ENCODE assay signal across 10 mouse cellular contexts in the genomic region with DNA sequence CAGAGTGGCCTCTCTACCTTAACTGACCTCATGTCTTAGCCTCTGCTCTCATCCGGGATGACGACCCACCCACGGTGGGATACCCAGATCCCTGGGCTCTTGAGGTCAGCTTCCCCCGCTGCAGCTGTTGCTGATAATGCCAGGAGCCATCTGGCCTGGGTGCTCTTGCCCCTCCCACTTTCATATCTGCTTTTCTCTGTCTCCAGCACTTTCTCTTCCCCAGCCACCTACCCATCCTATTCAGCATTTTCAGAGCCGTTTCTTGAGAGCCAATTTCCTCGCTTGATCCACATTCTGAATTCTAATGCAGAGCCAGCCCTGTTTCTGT. TPM values are rescaled to one million over a fixed set of nuclear protein-coding genes. Genes with fewer than 3 reads are reported as not detected.
DNase-seq lines count a peak whose midpoint lies in the region; ATAC-seq and TF ChIP-seq lines count a peak whose summit lies in the region.
"Had no signal": no experiment of that assay in that cellular context is flagged by ENCODE, and none has a peak within 500 bp of the region (broad histone marks: within the 10 kb centered on the region; RNA-seq: fewer than 3 reads in every experiment).

No protein-coding gene starts in this region.

- peaks cover 33% of the 10 kb centered on the region for H3K4me1 ChIP-seq in heart, embryonic 12.5 days (replicated peaks)
- H3K4me1 ChIP-seq in heart, embryonic 11.5 days (ENCODE audit: control insufficient read depth, insufficient read depth, low read length): peaks cover 13% of the 10 kb centered on the region
- peaks cover 2 to 37% of the 10 kb centered on the region in 2 experiments for H3K4me1 ChIP-seq in MEL (ENCODE audit: control insufficient read depth in 1 of 2, insufficient read depth in 2 of 2, low read length in 2 of 2)

- no peak for TF ChIP-seq RAD21 in MEL (IDR thresholded peaks at IDR 0.05; ENCODE audit: low read depth, low read length)

- WGBS in heart, embryonic 12.5 days: 38% methylated on average over 6 of the region's 6 CpGs
- 49% methylated on average over 6 of the region's 6 CpGs for WGBS in heart, embryonic 11.5 days (ENCODE audit: insufficient replicate concordance)

- H3K36me3 ChIP-seq in heart, embryonic 12.5 days: peaks cover 9% of the 10 kb centered on the region
- H3K36me3 ChIP-seq in heart, embryonic 11.5 days (ENCODE audit: control insufficient read depth, insufficient read depth, low read length): no peaks in the 10 kb centered on the region
- peaks cover 3 to 28% of the 10 kb centered on the region in 2 experiments; a peak in 3 of 4 replicates for H3K36me3 ChIP-seq in MEL (ENCODE audit: control insufficient read depth in 1 of 2, insufficient read depth in 2 of 2, low read length in 2 of 2)

- DNase-seq in MEL (ENCODE audit: low read depth, low spot score): peak; percentile 75
- DNase-seq in retina, postnatal 7 days (ENCODE audit: low read depth, low spot score): peak; percentile 56
- DNase-seq in adrenal gland, postnatal 14 days: no peak
- DNase-seq in neural tube, embryonic 10.5 days (ENCODE audit: extremely low spot score, low spot score): no peak
- no peak for DNase-seq in testis, postnatal 10 days (ENCODE audit: low spot score)
- DNase-seq: gastrocnemius, postnatal 10 days; midbrain, embryonic 14.5 days had no signal

- H3K79me2 ChIP-seq in MEL (ENCODE audit: control insufficient read depth, insufficient read depth, low read length, poor library complexity): peaks cover 27% of the 10 kb centered on the region

- peak in 1 of 2 experiments; percentile 23; a peak in 1 of 4 replicates for TF ChIP-seq EP300 in MEL (IDR thresholded peaks at IDR 0.05; ENCODE audit: low read depth in 1 of 2, low read length in 2 of 2)

- no peak overlapping the region for H3K27ac ChIP-seq in heart, embryonic 12.5 days (ENCODE audit: poor library complexity, severe bottlenecking)
- H3K27ac ChIP-seq in heart, embryonic 11.5 days (ENCODE audit: low read depth, low read length): no peak overlapping the region
- H3K27ac ChIP-seq in MEL (ENCODE audit: control insufficient read depth, low read depth, low read length): peak overlapping the region; percentile 91

- 0 out of 2 replicates have a peak overlapping the region, but pooled peaks have one; percentile 33 for H3K9ac ChIP-seq in heart, embryonic 12.5 days
- no peak overlapping the region for H3K9ac ChIP-seq in heart, embryonic 11.5 days (ENCODE audit: low read depth, low read length)
- peak overlapping the region; percentile 82 for H3K9ac ChIP-seq in MEL (ENCODE audit: control insufficient read depth, low read depth, low read length, poor library complexity, severe bottlenecking)

- no peaks in the 10 kb centered on the region for H3K9me3 ChIP-seq in heart, embryonic 12.5 days (replicated peaks)
- H3K9me3 ChIP-seq in heart, embryonic 11.5 days (replicated peaks; ENCODE audit: control insufficient read depth, low read length): no peaks in the 10 kb centered on the region
- no peaks in the 10 kb centered on the region for H3K9me3 ChIP-seq in MEL (replicated peaks; ENCODE audit: insufficient read depth, low read length)

- H3K4me2 ChIP-seq in heart, embryonic 12.5 days: no peak overlapping the region
- H3K4me2 ChIP-seq in heart, embryonic 11.5 days: no peak overlapping the region; the same call in 1 of the 2 replicates

- no peak for ATAC-seq in heart, embryonic 12.5 days (ENCODE audit: insufficient number of reproducible peaks, low FRiP score)
- ATAC-seq in heart, embryonic 11.5 days (replicated peaks; ENCODE audit: insufficient number of reproducible peaks, low FRiP score, low TSS enrichment): no peak
- peak; percentile 69 for ATAC-seq in erythroid progenitor cell, adult 5-6 weeks (replicated peaks; ENCODE audit: low FRiP score, poor library complexity, severe bottlenecking)

- no peak; a peak in 1 of 4 replicates for TF ChIP-seq POLR2A in MEL (IDR thresholded peaks at IDR 0.05; ENCODE audit: control insufficient read depth in 1 of 2, insufficient read depth in 1 of 2, low read depth in 1 of 2, low read length in 2 of 2, poor library complexity in 1 of 2)

- H3K27me3 ChIP-seq in heart, embryonic 12.5 days (replicated peaks): peaks cover 3% of the 10 kb centered on the region; the same call in 1 of the 2 replicates
- no peaks in the 10 kb centered on the region for H3K27me3 ChIP-seq in heart, embryonic 11.5 days (ENCODE audit: control insufficient read depth, insufficient read depth, low read length)
- H3K27me3 ChIP-seq in MEL (ENCODE audit: control insufficient read depth in 1 of 2, insufficient read depth in 2 of 2, low read length in 2 of 2): no peaks in the 10 kb centered on the region

- no peak overlapping the region for H3K4me3 ChIP-seq in heart, embryonic 12.5 days
- H3K4me3 ChIP-seq in heart, embryonic 11.5 days (ENCODE audit: low read depth, low read length): no peak overlapping the region
- peak overlapping the region; percentile 20 to 50 for H3K4me3 ChIP-seq in MEL (ENCODE audit: control insufficient read depth in 1 of 2, insufficient read depth in 1 of 2, low read depth in 2 of 2, low read length in 2 of 2)

- TF ChIP-seq CTCF in MEL (IDR thresholded peaks at IDR 0.05 in 2 of 3, conservative IDR thresholded peaks at IDR 0.05 in 1 of 3; ENCODE audit: control insufficient read depth in 1 of 3, insufficient read depth in 1 of 3, low read depth in 2 of 3, low read length in 3 of 3, poor library complexity in 1 of 3, severe bottlenecking in 1 of 3): no peak

TF ChIP-seq in MEL, 35 proteins besides CTCF, POLR2A, EP300 and RAD21:
- peak; percentile 70; the same call in 1 of the 2 replicates for TF ChIP-seq GATA1 (IDR thresholded peaks at IDR 0.05; ENCODE audit: low read depth, low read length)
- no peak for TF ChIP-seq UBTF (IDR thresholded peaks at IDR 0.05; ENCODE audit: borderline replicate concordance, insufficient read depth, low read depth, low read length)
- TF ChIP-seq RCOR1 (IDR thresholded peaks at IDR 0.05; ENCODE audit: low read depth, low read length): no peak
- TF ChIP-seq HCFC1 (IDR thresholded peaks at IDR 0.05; ENCODE audit: low read depth, low read length): no peak
- peak; percentile 82 for TF ChIP-seq TAL1 (IDR thresholded peaks at IDR 0.05; ENCODE audit: low read length)
- no peak for TF ChIP-seq POLR2AphosphoS5 (IDR thresholded peaks at IDR 0.05; ENCODE audit: borderline replicate concordance, low read depth, low read length)
- no peak; the same call in 1 of the 2 replicates for TF ChIP-seq SIN3A (IDR thresholded peaks at IDR 0.05; ENCODE audit: low read length)
- no peak for TF ChIP-seq BHLHE40 (IDR thresholded peaks at IDR 0.05; ENCODE audit: borderline replicate concordance, low read depth, low read length)
- no peak for TF ChIP-seq ZNF384 (IDR thresholded peaks at IDR 0.05; ENCODE audit: low read depth, low read length)
- TF ChIP-seq SMC3 (IDR thresholded peaks at IDR 0.05; ENCODE audit: low read depth, low read length): no peak
- TF ChIP-seq POLR2AphosphoS2 (IDR thresholded peaks at IDR 0.05; ENCODE audit: low read length): no peak
- no peak for TF ChIP-seq USF1 (IDR thresholded peaks at IDR 0.05; ENCODE audit: low read depth, low read length)
- TF ChIP-seq TCF12 (IDR thresholded peaks at IDR 0.05; ENCODE audit: low read depth, low read length): peak; percentile 73
- peak; percentile 28; the same call in 1 of the 2 replicates for TF ChIP-seq MAZ (IDR thresholded peaks at IDR 0.05; ENCODE audit: low read depth, low read length)
- no peak for TF ChIP-seq KAT2A (conservative IDR thresholded peaks at IDR 0.05; ENCODE audit: low read depth, low read length)
- TF ChIP-seq TBP (IDR thresholded peaks at IDR 0.05; ENCODE audit: low read depth, low read length): no peak
- TF ChIP-seq ETS1 (IDR thresholded peaks at IDR 0.05; ENCODE audit: low read depth, low read length): peak; percentile 92
- TF ChIP-seq NRF1 (IDR thresholded peaks at IDR 0.05; ENCODE audit: insufficient read depth, low read depth, low read length, poor library complexity, severe bottlenecking): no peak
- no peak for TF ChIP-seq NELFE (IDR thresholded peaks at IDR 0.05; ENCODE audit: low read depth, low read length)
- TF ChIP-seq MEF2A (IDR thresholded peaks at IDR 0.05; ENCODE audit: extremely low read depth, insufficient replicate concordance, low read depth, low read length, poor library complexity, severe bottlenecking): no peak

RNA-seq across cellular contexts. Expression of a gene that starts 2.8 kb away (rescaled TPM):
- 228 and 231 TPM in 2 replicates for polyA plus RNA-seq in heart, embryonic 12.5 days (2016; fragmentation: Nextera tagmentation; extraction: Ambion mirVana)
- 284 and 293 TPM in 2 replicates for polyA plus RNA-seq in heart, embryonic 11.5 days (2014; fragmentation: Nextera tagmentation; extraction: Ambion mirVana)
- total RNA-seq in MEL (2012; rRNA removed): 188 and 207 TPM in 2 replicates
- 100 to 1,000 TPM; 114 to 416 TPM for polyA plus RNA-seq in MEL (2012; ENCODE audit: insufficient read depth in 1 of 2, insufficient read length in 2 of 2, low read depth in 1 of 2, low replicate concordance in 2 of 2, missing spikeins in 1 of 2)
- 151 and 152 TPM in 2 replicates for total RNA-seq in erythroid progenitor cell, adult 5-6 weeks (2015; ENCODE audit: low replicate concordance)
- 30.3 and 35.2 TPM in 2 replicates for total RNA-seq in erythroid progenitor cell, adult 5-6 weeks (2017; ENCODE audit: low replicate concordance)
- total RNA-seq in adrenal gland, postnatal 14 days (2021): 430 and 443 TPM in 2 replicates

RNA-seq across cellular contexts. Expression of a gene that starts 24.9 kb away (rescaled TPM):
- polyA plus RNA-seq in heart, embryonic 12.5 days (2016; fragmentation: Nextera tagmentation; extraction: Ambion mirVana): 1.1 and 1.3 TPM in 2 replicates
- polyA plus RNA-seq in heart, embryonic 11.5 days (2014; fragmentation: Nextera tagmentation; extraction: Ambion mirVana): 1.2 and 1.7 TPM in 2 replicates
- 6.3 and 9.9 TPM in 2 replicates for total RNA-seq in MEL (2012; rRNA removed)
- polyA plus RNA-seq in MEL (2012; ENCODE audit: insufficient read depth in 1 of 2, insufficient read length in 2 of 2, low read depth in 1 of 2, low replicate concordance in 2 of 2, missing spikeins in 1 of 2): 10 to 100 TPM in 1 of 2 experiments, not detected in 1; 12.2 TPM
- total RNA-seq in erythroid progenitor cell, adult 5-6 weeks (2015; ENCODE audit: low replicate concordance): 3.4 and 4.3 TPM in 2 replicates
- 1.2 and 1.4 TPM in 2 replicates for total RNA-seq in erythroid progenitor cell, adult 5-6 weeks (2017; ENCODE audit: low replicate concordance)
- 3.3 and 4.4 TPM in 2 replicates for total RNA-seq in adrenal gland, postnatal 14 days (2021)

RNA-seq across cellular contexts. Expression of a gene that starts 39.0 kb away (rescaled TPM):
- 157 and 162 TPM in 2 replicates for polyA plus RNA-seq in heart, embryonic 12.5 days (2016; fragmentation: Nextera tagmentation; extraction: Ambion mirVana)
- polyA plus RNA-seq in heart, embryonic 11.5 days (2014; fragmentation: Nextera tagmentation; extraction: Ambion mirVana): 188 TPM in 2 replicates
- total RNA-seq in MEL (2012; rRNA removed): 507 and 521 TPM in 2 replicates
- 100 to 1,000 TPM; 619 to 738 TPM for polyA plus RNA-seq in MEL (2012; ENCODE audit: insufficient read depth in 1 of 2, insufficient read length in 2 of 2, low read depth in 1 of 2, low replicate concordance in 2 of 2, missing spikeins in 1 of 2)
- 85.1 and 85.8 TPM in 2 replicates for total RNA-seq in erythroid progenitor cell, adult 5-6 weeks (2015; ENCODE audit: low replicate concordance)
- total RNA-seq in erythroid progenitor cell, adult 5-6 weeks (2017; ENCODE audit: low replicate concordance): 66.9 and 68.2 TPM in 2 replicates
- total RNA-seq in adrenal gland, postnatal 14 days (2021): 152 and 167 TPM in 2 replicates

Comparison
In these comparisons a context has a peak if more than half of its experiments do, and no peak if none do; other contexts are left out.
1. H3K4me3 ChIP-seq: peak in MEL (2 of 2); none in heart, embryonic 12.5 days (single experiment) and heart, embryonic 11.5 days (single experiment).
2. DNase-seq: peak in MEL (single experiment) and retina, postnatal 7 days (single experiment); none in adrenal gland, postnatal 14 days (single experiment), neural tube, embryonic 10.5 days (single experiment) and testis, postnatal 10 days (single experiment).